Mouse (Mus musculus) cerebellum, adult 11-12 months (tissue): ENCODE results near the gene Top2a.
A peak's percentile ranks its signal among the peaks of the same experiment; 100 is the strongest.
"Not testable (repeated sequence)": the region's sequence is repeated elsewhere in the genome, so short reads cannot be mapped to it uniquely, and the experiment has no call there.

Source experiments
- DNase-seq: peaks from one replicate; pipeline ENCODE4 v3.0.0; 2022

The Top2a gene

GRCm38 (mm10) chr11:99040346-99040974 is 16.5 kb upstream of the Top2a start:
- DNase-seq: no peak

- peak; percentile 21 for DNase-seq
Measured at GRCm38 (mm10) chr11:99039782-99040181, 15.8 kb upstream of the Top2a start.

DNA sequence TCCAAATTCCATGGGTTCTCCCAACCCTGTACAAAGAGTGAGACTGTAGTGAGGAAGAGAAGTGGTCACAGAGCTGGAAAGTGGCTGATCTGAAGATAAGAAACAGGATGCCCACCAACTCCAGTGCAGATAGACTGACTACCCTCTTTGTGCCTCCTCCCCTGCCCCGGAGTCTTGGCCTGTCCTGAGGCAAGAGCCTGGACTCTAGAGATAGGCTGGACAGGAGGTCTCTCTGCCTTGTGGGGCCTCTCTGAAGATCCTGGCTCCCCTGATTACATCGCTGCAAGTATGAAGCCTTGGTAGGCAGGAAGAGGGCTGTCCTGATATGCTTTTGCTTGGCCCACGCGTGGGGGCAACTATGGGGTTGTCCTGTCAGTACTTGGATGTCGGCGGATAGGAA is 12.3 kb upstream of the Top2a start:
- no peak for DNase-seq

DNA sequence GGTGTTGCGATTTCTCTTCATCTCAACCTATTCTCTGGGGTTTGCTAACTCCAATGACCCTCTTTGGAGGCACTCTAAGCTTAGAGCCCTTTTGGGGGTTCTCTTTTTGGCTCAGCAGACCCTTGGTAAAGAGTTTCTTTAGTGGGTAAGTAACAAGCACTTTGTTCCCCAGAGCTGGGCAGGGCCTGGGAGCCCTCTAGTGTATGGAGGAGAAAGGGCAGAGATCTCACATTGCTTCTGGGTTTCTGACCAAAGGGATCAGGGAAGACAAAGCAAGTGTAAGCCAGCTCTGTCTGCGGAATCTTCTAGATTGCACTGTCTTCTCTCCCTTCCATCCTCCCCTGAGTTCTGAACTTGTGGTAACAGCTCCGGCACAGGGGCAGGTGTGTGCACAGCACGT is 11.4 kb upstream of the Top2a start:
- no peak for DNase-seq

DNA sequence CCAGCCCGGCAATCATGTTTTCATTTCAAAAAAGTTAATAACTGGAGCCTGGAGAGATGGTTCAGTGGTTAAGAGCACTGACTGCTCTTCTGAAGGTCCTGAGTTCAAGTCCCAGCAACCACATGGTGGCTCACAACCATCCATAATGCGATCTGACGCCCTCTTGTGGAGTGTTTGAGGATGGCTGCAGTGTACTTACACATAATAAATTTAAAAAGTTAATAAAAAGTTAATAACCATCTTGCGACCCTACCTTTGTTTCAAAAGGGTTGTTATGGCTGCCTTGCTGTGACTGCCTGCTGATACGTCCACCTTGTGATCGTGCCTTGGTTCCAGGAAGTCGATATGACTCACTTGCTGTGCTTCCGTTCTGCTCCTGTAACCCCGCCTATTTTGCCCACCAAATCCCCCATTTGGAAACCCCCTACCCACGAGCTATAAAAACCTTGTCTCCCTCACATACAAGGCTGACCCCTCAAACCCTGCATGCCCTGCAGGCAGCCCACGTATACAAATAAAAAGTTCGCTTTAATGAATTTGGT is 3.0 kb upstream of the Top2a start:
- no peak for DNase-seq

GRCm38 (mm10) chr11:99025878-99026277 is 1.9 kb upstream of the Top2a start:
- DNase-seq: no peak

DNA sequence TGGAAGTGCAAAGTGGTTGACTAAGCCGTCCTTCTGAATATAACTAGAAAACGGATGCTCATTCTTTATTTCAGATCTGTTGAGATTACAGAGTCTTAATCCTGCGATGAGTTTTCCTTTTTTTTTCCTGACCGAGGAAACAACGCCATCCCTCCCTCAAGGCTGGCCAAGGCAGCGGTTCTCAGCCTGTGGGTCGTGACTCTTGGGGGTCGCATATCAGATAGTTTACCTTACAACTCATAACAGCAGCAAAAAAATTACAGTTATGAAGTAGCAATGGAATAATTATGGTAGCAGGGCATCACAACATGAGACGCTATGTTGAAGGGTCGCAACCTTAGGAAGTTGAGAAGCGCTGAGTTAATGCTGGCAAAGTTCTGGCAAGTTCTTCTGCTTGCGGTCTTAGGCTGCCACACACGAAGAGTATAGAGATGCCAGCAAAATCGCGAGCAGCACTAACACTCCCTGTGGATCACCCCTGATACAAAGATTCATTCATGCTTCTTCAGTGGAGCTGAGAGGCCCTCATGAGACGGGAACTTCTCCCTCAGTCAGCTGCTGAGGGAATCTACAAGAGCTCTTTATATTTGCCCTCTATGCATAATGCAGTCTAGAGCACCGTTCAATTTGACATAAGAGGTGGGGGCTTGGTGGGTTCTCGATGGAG is 612 bp upstream of the Top2a start:
- no peak for DNase-seq

DNA sequence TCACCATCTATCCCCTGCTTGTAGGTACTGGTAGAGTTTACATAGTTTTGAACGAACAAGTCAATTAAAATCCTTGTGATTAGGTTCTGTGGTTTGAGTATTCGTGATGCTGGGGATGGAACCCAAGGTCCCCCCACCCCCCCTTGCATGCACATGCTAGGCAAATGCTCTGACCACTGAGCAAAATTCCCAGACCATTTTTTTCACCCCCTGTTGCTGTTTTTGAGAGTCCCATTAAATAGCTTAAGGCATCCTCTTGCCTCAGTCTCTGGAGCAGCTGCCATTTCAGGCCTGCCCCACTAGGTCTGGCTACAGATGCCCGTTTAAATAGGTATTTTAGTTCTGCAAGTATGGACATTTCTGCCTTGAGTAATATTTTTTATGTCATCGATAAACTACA is 895 bp downstream of the Top2a start:
- no peak for DNase-seq

GRCm38 (mm10) chr11:99022384-99022933 is 1.5 kb downstream of the Top2a start:
- no peak for DNase-seq

GRCm38 (mm10) chr11:99019844-99020243 is 4.1 kb downstream of the Top2a start:
- DNase-seq: no peak

DNA sequence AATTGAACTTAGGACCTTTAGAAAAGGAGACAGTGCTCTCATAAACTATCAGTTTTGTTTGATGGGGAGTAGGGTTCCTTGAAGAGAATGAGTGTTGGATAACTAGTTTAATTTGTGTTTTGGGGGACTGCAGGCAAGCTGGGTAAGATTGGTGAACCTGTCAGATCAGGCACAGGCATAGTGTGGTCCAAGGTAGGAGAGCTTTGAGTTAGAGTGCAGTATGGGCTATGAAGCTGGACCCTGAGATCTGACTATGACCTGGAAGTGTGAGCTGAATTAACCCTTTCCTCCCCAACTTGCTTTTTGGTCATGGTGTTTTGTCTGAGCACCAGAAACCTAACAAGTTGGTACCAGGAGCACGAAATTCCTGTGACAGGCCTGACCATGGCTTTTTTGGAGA is 10.1 kb downstream of the Top2a start:
- DNase-seq: no peak

DNA sequence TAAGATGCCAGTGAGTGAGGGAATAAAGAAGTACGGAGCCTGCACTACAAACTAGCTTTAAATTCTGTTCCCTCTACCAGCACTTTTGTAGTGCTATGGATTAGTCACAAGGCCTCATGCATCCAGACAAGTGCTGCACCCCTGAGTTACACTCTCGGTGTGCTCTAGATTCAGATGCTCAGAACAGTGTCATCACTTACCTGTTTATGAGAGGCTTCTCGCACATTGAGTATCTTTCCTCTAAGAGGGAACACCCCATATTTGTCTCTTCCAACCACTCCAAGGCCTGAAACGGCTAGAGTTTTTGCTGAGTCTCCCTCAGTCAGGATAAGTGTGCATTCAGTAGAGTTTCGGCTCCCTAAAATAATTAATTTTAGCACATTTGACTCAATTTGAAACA is 13.3 kb downstream of the Top2a start:
- DNase-seq: no peak

DNA sequence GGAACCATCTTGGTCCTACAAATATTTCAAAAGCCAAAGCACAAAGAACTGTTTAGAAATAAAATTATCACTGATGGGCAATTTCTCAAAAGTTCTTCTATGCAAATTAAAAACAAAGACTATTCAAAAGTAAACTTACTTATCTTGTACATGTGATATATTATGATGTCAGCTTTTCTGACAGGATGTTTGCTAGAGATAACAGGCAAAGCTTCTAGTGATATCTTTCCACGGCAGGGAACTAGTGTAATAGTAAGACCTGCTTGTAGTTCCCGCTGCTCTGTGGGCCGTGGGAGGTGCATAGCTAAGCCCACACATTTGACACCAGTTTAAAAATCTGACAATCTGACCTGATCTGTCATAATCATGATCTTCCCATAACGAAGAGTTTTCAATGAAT is 13.9 kb downstream of the Top2a start:
- no peak for DNase-seq

- DNase-seq: no peak
Measured at GRCm38 (mm10) chr11:99006788-99007187, 17.2 kb downstream of the Top2a start.

- DNase-seq: no peak
Measured at GRCm38 (mm10) chr11:98999243-98999642, 24.7 kb downstream of the Top2a start.

GRCm38 (mm10) chr11:98998776-98999175 is 25.2 kb downstream of the Top2a start:
- DNase-seq: no peak

DNA sequence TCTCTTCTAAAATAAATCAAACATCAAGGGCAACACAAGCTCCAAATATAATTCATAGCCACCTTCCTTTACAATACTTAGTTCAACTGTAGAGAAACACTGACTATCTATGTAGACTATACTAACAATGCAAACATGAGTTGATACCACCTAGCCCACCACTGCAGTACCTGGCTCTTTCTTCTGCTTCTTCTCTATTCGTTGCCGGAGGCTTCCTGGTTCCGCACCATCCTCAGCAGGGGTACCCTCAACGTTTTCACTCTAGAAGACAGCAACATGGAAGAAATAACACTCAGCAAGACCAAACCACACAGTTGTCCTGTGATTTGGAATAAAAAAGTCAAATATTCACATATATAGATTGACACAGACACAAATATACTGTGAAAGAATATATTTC is 26.3 kb downstream of the Top2a start:
- DNase-seq: no peak

GRCm38 (mm10) chr11:98995987-98996386 is 28.0 kb downstream of the Top2a start:
- DNase-seq: no peak

DNA sequence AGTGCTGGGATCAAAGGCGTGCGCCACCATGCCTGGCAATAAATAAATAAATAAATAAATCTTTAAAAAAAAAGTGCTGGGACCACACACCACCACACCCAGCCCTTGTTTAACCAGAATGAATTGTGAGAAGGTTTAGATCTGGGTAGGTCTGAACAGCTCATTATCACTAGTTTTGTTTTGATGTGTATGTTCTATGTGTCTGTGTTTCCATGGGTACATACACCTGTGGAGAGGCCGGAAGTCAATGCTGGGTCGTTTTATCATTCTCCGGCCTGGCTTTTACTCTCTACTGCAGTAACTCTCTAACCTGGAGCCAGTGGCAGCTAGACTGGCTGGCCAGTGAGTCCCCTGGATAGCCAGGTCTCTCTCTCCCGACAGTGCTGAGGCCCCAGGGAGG is 33.1 kb downstream of the Top2a start:
- no peak for DNase-seq

- not testable (repeated sequence) for DNase-seq
Measured at GRCm38 (mm10) chr11:98988260-98988659, 35.7 kb downstream of the Top2a start.

DNA sequence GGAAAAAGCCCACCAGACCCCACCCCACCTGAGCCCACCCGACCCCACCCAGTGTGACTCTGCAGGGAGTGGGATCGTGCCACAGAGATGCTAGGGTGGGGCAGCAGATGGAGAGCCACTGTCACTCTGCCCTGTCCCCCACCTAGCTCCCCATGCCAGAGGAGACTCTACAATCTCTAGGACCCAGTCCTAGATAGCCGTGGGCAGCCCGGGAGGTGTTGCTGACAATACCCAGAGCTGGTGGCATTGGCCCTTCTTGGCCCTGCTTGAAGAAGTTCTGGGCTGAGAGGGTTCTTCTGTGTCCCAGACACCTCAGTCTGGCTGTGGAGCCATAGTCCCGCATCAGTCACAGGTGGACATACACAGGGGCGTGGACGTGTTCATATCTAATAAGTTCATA is 38.4 kb downstream of the Top2a start:
- no peak for DNase-seq

- no peak for DNase-seq
Measured at GRCm38 (mm10) chr11:98983551-98983950, 40.4 kb downstream of the Top2a start.

DNA sequence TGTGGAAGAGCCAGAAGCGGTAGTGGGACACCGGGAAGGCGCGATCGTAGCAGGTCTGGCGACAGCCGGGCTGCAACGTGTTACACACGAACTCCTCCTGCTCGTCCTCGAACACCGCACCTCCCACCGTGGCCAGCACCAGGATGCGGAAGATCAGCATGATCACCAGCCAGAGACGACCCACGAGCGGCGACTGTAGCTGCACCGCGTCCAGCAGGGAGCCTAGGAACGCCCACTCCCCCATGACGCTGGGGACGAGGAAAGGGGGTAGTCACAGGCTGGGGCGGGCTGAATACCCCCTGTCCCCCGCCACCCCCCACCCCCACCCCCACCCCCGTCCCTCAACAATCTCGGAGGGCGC is 41.2 kb downstream of the Top2a start, which contains the start of gene Gjd3:
Gjd3 (minus strand) TSS at position 244 of the 361 bp plus-strand sequence.
- DNase-seq: no peak

DNA sequence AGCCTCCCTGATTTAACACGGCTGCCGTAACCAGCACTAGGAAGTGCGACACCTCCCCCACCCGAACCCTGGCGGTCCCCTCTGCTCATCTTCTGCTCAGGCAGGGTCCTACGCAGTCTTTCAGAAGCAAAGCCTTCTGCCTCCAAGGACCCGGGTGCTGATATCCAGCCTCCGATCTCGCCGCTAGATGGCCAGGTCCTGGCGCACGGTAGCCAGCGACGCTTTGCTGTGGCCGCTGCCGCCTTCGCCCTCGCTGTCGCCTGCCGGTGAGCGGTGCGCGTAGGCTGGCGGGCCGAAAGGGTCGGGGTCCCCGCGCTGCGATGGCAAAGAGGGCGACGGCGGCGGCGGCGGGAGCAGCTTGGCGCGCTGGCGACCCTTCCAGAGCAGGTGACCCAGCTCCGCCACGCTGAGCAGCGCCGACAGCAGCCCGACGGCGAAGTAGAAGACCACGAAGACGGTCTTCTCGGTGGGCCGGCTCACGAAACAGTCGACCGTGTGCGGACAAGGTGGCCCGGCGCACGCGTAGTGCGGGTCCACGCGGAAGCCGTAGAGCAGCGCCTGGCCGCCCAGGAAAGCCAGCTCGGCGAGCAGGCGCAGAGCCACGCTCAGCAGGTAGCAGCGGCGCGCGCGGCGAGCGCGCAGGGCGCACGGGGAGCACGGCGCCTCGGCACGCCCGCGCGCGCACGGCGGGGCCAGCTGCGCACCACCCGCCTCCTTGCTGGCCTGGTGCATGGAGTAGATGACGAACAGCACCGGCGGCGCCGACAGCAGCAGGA is 41.8 kb downstream of the Top2a start:
- peak; percentile 74 for DNase-seq
